Mouse (Mus musculus) thymus, adult 2 months (tissue): ENCODE results near the gene Cdk11b. TPM values are rescaled to one million over a fixed set of nuclear protein-coding genes. Genes with fewer than 3 reads are reported as not detected.

Experiments used
- DNase-seq: peaks from one replicate; pipeline ENCODE4 v3.0.0; 2021
- H3K27ac ChIP-seq: fragments of 200-500 bp; 2 replicates; pipeline ENCODE4 v1.5.1; 2012; ENCODE audit warnings: low read length, control low read depth; ENCODE audit not compliant: control insufficient read depth, insufficient read depth
- H3K27me3 ChIP-seq: fragments of 200-500 bp; 2 replicates; pipeline ENCODE4 v1.6.1; 2012; ENCODE audit warnings: mild to moderate bottlenecking, low read length, moderate library complexity, mixed read lengths; ENCODE audit not compliant: control insufficient read depth, insufficient read depth
- H3K36me3 ChIP-seq: fragments of 200-500 bp; 2 replicates; pipeline ENCODE4 v1.6.1; 2012; ENCODE audit warnings: mild to moderate bottlenecking, low read length, moderate library complexity; ENCODE audit not compliant: control insufficient read depth, insufficient read depth
- H3K4me1 ChIP-seq: fragments of 200-500 bp; replicated peaks from 2 replicates; pipeline ENCODE4 v1.6.1; 2012; ENCODE audit warnings: low read length; ENCODE audit not compliant: control insufficient read depth, insufficient read depth
- H3K4me3 ChIP-seq: fragments of 200-500 bp; 2 replicates; pipeline ENCODE4 v1.5.1; 2012; ENCODE audit warnings: mild to moderate bottlenecking, low read length, control low read depth, moderate library complexity; ENCODE audit not compliant: control insufficient read depth, insufficient read depth
- CTCF ChIP-seq: fragments of 200-500 bp; IDR thresholded peaks from 2 replicates; pipeline ENCODE4 v1.5.1; 2012; ENCODE audit warnings: mild to moderate bottlenecking, control low read depth, low read length, moderate library complexity, borderline replicate concordance; ENCODE audit not compliant: control insufficient read depth, poor library complexity, insufficient read depth; ENCODE audit errors: extremely low read depth
- POLR2A ChIP-seq: fragments of 200-500 bp; IDR thresholded peaks from 2 replicates; pipeline ENCODE4 v1.6.1; 2012; ENCODE audit warnings: mild to moderate bottlenecking, low read length, control low read depth, moderate library complexity; ENCODE audit not compliant: control insufficient read depth, poor library complexity, insufficient read depth; ENCODE audit errors: extremely low read depth
- WGBS: fragments of 180-500 bp; shearing (Covaris S2); methylation state at CpG from one replicate; pipeline ENCODE4 v1.1.7; 2018; 5-methylcytosine and 5-hydroxymethylcytosine counted together
- polyA plus RNA-seq: library from polyadenylated mRNA; depleted of rRNA; stranded (reverse); fragments of >200 nt; gene quantifications from 2 replicates; pipeline ENCODE4 v1.2.3, GENCODE M21; 2012

The Cdk11b gene
- polyA plus RNA-seq, 1 experiment, result 42.1 TPM

DNA sequence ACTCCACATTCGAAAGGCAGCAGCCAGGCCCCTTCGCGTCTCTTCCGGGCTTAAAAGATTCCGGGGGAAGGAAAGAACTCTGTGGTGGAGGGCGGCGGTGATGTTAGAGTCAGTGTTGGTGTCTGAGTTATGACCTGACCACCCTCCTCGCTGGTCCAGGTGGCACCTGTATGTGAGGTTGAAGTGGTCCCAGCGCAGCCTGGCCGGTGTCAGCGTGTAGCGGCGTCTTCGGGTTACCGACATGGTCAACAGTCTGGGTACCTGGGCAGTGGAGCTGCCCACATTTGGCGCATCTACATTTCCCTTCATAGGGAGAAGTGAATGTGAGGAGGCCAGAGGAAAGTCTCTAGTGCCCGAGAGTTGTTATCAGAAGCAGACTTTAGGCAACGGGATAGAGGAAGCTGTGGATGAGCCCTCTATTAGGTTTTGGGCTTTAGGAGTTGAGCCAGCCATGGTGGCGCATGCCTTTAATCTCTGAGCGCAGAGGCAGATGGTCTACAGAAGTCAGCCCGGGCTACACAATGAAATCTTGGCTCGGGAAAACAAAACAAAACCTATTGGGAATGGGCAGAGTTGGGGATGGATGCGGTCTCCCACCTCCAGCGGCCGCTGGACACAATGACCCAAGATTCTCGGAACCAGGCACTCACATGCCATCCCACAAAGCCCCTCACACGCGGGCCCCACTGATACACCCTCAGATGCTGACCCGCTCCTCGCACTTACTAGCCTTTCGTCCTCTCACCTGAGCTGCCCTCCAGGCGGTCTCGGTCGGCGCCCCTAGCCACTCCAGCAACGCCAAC lies 27.8 kb downstream of the Cdk11b start:
- H3K27me3 ChIP-seq, result peaks cover 18% of the 10 kb centered on the region
- 42% methylated on average over 36 of the region's 36 CpGs for WGBS
- TF ChIP-seq POLR2A, result no peak
- TF ChIP-seq CTCF, result no peak
- no peak overlapping the region for H3K4me3 ChIP-seq
- peaks cover 35% of the 10 kb centered on the region for H3K36me3 ChIP-seq
- no peak for DNase-seq
- no peak overlapping the region for H3K27ac ChIP-seq
- peaks cover 24% of the 10 kb centered on the region for H3K4me1 ChIP-seq

DNA sequence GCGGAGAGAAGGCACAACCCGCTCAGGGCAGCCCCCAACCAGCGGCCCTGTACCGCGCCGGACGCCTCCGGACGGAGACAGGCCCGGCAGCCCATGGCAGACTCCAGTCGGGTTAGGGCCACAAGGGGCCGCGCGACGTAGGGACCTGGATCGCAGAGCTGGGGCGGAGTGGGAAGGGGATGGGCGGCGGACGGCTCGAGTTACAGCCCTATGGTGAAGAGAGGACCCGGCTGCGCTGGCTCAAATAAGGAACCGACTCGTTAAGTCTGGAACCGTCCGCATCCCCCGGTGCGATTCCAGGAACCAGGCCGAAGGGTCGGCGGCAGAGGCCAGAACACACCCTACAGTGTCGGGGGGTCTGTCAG lies 28.4 kb downstream of the Cdk11b start, which contains the start of gene Mmp23:
TSS of gene Mmp23 (minus strand) at position 299 of the 365 bp plus-strand sequence.
- peaks cover 18% of the 10 kb centered on the region for H3K27me3 ChIP-seq
- TF ChIP-seq CTCF, result no peak
- TF ChIP-seq POLR2A, result no peak
- H3K27ac ChIP-seq, result no peak within 1 kb of the TSS
- peak within 1 kb of the TSS; percentile 34 for H3K4me3 ChIP-seq
- H3K36me3 ChIP-seq, result peaks cover 30% of the 10 kb centered on the region
- H3K4me1 ChIP-seq, result peaks cover 24% of the 10 kb centered on the region
- DNase-seq, result no peak
- 3% methylated on average over 33 of the region's 33 CpGs for WGBS

DNA sequence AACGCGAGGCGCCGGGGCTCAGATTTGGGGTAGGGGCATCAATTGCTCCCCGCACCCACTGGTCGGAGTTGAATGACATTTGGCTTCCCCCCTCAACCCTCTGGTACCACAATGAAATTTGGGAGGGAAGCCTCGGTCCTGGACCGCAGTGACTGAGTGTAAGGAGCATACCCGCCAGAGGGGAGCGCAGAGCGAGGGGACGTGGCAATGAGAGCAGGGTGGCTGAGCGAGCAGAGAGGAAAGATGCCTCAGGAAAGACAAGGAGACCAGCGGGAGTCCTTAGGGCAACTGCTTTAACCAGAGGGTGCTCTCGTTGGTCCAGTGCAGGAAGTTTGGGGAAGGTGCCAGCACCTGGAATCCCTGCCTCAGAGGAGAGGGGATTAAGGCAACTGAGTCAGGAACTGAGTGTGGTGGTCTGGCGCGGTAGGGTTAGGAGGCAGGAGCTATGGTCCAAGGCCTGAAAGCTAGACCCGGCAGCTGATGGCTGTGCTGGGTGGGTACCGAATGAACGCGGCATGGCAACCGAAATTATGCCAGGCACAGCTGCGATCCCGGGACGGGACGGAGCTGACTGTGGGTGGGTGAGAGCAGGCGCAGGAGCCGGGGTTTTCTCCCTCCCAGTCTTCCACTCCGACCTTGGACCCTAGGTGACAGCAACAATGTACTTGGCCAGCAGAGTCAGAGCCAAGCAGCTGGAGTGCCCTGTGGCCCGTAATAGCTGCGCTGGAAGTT lies 29.0 kb downstream of the Cdk11b start:
- 5% methylated on average over 31 of the region's 31 CpGs for WGBS
- no peak overlapping the region for H3K27ac ChIP-seq
- peaks cover 24% of the 10 kb centered on the region for H3K4me1 ChIP-seq
- peak overlapping the region; percentile 34 for H3K4me3 ChIP-seq
- TF ChIP-seq CTCF, result no peak
- TF ChIP-seq POLR2A, result no peak
- peaks cover 24% of the 10 kb centered on the region for H3K36me3 ChIP-seq
- peaks cover 18% of the 10 kb centered on the region for H3K27me3 ChIP-seq
- DNase-seq, result no peak

DNA sequence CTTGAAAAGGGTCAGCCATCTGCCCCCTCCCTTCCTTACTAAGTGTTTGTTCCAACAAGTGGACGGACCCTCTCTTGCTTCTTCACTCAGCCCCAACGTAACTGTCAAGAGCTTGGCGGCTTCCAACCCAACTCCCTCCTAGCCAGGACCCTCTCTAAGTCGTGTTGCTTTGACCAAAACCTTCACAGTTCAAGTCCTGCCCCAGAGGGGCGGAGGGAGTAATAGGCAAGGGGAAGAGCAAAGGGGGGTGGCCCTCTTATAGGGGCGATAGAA lies 29.5 kb downstream of the Cdk11b start:
- Histone ChIP-seq H3K4me3 (peak overlapping the region; percentile 34), H3K27ac (no peak overlapping the region), H3K27me3 (peaks cover 18% of the 10 kb centered on the region), H3K4me1 (peaks cover 24% of the 10 kb centered on the region), H3K36me3 (peaks cover 19% of the 10 kb centered on the region)
- TF ChIP-seq POLR2A, result no peak
- TF ChIP-seq CTCF, result no peak
- WGBS, result 5% methylated on average over 6 of the region's 6 CpGs
- no peak for DNase-seq

DNA sequence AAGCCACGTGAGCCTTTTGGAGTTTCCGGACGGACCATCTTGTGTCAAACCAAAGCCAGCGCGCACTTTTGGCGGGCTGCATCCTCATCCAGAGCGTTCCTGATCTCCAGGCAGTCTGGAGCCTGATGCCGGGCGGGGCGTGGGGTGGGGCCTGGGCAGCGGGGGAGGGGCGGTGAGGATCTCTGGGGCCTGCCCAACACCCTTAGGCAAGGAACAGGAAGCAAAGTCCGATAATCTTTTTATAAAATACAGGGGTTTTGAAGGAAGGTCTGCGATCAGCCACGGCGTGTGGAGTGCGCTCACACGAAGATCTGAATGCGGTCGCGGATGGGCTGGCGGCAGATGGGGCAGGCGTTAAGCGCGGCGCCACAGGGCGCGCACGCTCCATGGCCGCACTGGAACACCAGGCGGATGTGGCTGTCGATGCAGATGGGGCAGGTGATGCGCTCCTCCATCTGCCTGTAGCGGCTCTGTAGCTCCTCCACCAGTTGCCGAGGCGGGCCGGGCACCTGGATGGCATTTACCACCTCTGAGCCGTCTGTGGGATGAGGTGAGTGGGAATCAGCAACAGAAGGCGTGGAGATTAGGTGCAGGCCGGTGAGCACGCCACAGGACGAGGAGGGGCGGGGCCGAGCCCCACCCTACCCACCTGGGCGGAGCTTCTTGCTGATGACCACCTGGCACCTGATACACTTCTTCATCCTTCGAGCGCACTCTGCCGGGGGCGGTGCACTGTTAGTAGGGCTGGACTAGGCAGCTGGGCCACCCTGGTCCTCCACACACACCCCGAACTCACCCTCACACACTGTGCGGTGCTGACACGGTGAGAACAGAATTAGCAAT lies 30.0 kb downstream of the Cdk11b start:
- peaks cover 24% of the 10 kb centered on the region for H3K4me1 ChIP-seq
- TF ChIP-seq POLR2A (no peak), CTCF (0 out of 2 replicates have a peak, but pooled peaks have one; percentile 18)
- 7% methylated on average over 52 of the region's 52 CpGs for WGBS
- no peak overlapping the region for H3K27ac ChIP-seq
- H3K27me3 ChIP-seq, result peaks cover 18% of the 10 kb centered on the region
- peak overlapping the region; percentile 34 for H3K4me3 ChIP-seq
- DNase-seq, result peak; percentile 55
- peaks cover 14% of the 10 kb centered on the region for H3K36me3 ChIP-seq

DNA sequence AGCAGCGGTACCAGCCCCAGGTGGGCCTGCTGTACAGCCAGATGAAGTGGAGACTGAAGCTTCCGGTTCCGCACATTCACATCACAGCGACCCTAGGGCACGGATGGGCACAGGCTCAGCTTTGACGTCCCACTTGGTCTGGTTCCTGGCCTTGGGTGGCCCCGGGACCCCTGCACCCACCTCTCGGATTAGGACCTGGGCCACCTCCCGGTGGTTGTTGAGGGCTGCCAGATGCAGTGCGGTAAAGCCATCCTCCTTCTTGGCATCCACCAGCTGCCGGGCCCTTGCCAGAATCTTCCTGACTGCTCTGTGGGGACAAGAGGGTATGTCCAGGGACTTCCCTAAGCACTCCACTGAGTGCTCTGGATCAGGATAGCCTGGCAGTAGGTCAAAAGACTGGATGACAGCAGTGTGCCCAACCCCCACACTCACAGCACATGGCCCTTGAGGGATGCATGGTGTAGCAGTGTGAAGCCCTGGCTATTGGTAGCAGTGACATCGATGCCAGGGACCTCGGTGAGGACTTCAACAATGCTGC lies 31.6 kb downstream of the Cdk11b start:
- peaks cover 24% of the 10 kb centered on the region for H3K4me1 ChIP-seq
- no peak for TF ChIP-seq CTCF
- TF ChIP-seq POLR2A, result no peak
- no peak overlapping the region for H3K27ac ChIP-seq
- 98% methylated on average over 13 of the region's 13 CpGs for WGBS
- H3K36me3 ChIP-seq, result no peaks in the 10 kb centered on the region
- H3K27me3 ChIP-seq, result peaks cover 18% of the 10 kb centered on the region
- H3K4me3 ChIP-seq, result no peak overlapping the region
- no peak for DNase-seq
